Mouse (Mus musculus) midbrain, embryonic 11.5 days (tissue): ENCODE measurements around the gene Camkmt. TPM values are rescaled to one million over a fixed set of nuclear protein-coding genes. Genes with fewer than 3 reads are reported as not detected.

Source experiments
- ATAC-seq: fragments of 200-750 bp; cut with Nextera tagmentation; 2 replicates; pipeline ENCODE4 v1.8.0; 2017; ENCODE audit warnings: moderate TSS enrichment, moderate library complexity; ENCODE audit not compliant: low FRiP score
- DNase-seq: peaks from one replicate; pipeline ENCODE4 v3.0.0; 2015; ENCODE audit warnings: low spot score; ENCODE audit errors: missing footprints
- H3K27ac ChIP-seq: fragments of 300-500 bp; sonication (generic); 2 replicates; pipeline ENCODE4 v1.5.1; 2014; ENCODE audit warnings: low read depth, low read length
- H3K27me3 ChIP-seq: fragments of 300-500 bp; sonication (generic); 2 replicates; pipeline ENCODE4 v1.6.1; 2014; ENCODE audit warnings: mild to moderate bottlenecking, low read length, moderate library complexity, mixed read lengths; ENCODE audit not compliant: control insufficient read depth, insufficient read depth
- H3K36me3 ChIP-seq: fragments of 300-500 bp; sonication (generic); 2 replicates; pipeline ENCODE4 v1.6.1; 2014; ENCODE audit warnings: mild to moderate bottlenecking, low read length, moderate library complexity, mixed read lengths; ENCODE audit not compliant: control insufficient read depth, insufficient read depth
- H3K4me1 ChIP-seq: fragments of 300-500 bp; sonication (generic); 2 replicates; pipeline ENCODE4 v1.6.1; 2014; ENCODE audit warnings: low read length; ENCODE audit not compliant: control insufficient read depth, insufficient read depth
- H3K4me2 ChIP-seq: fragments of 300-500 bp; sonication (generic); 2 replicates; pipeline ENCODE4 v1.6.1; 2014; ENCODE audit warnings: mild to moderate bottlenecking, moderate library complexity
- H3K4me3 ChIP-seq: fragments of 300-500 bp; sonication (generic); 2 replicates; pipeline ENCODE4 v1.5.1; 2014; ENCODE audit warnings: low read depth, low read length
- H3K9ac ChIP-seq: fragments of 300-500 bp; sonication (generic); 2 replicates; pipeline ENCODE4 v1.6.1; 2014; ENCODE audit warnings: low read length
- H3K9me3 ChIP-seq: fragments of 300-500 bp; sonication (generic); 2 replicates; pipeline ENCODE4 v1.6.1; 2016; ENCODE audit warnings: low read length; ENCODE audit not compliant: control insufficient read depth
- WGBS: fragments of 180-500 bp; shearing (Covaris S2); extraction: QIAGEN DNeasy Blood & Tissue Kit; methylation state at CpG from one replicate; pipeline ENCODE4 v1.1.7; 2014; 5-methylcytosine and 5-hydroxymethylcytosine counted together
- polyA plus RNA-seq: library from polyadenylated mRNA; unstranded; fragments of >200 nt; fragmentation: Nextera tagmentation; extraction: Ambion mirVana; gene quantifications from 2 replicates; pipeline ENCODE4 v1.2.1, GENCODE M21; 2014

The Camkmt gene
- polyA plus RNA-seq, 1 experiment from 2014 or later = 14.9 TPM

DNA sequence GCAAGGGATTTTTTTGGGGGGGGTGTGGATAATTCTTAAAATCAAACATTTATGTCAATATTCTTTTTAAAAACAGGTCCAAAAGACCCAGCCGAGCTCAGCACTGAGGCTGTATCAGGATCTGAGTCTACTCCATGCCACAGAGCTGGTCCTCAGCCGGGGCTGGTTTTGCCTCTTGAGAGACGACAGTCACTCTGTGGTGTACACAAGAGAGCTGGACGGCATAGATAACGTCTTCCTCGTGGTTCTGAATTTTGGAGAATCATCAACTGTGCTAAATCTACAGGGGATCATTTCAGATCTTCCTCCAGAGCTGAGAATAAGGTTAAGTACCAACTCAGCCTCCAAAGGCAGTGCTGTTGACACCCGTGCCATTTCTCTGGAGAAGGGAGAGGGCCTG, 26.8 kb upstream of the Camkmt start:
- ATAC-seq (no peak), DNase-seq (no peak)
- Histone ChIP-seq H3K4me3 (no peak overlapping the region), H3K4me2 (no peak overlapping the region), H3K9ac (no peak overlapping the region), H3K36me3 (peaks cover 8% of the 10 kb centered on the region; the same call in 1 of the 2 replicates), H3K4me1 (no peaks in the 10 kb centered on the region), H3K27ac (no peak overlapping the region), H3K9me3 (no peaks in the 10 kb centered on the region), H3K27me3 (no peaks in the 10 kb centered on the region)
- 91% methylated on average over 7 of the region's 7 CpGs for WGBS

DNA sequence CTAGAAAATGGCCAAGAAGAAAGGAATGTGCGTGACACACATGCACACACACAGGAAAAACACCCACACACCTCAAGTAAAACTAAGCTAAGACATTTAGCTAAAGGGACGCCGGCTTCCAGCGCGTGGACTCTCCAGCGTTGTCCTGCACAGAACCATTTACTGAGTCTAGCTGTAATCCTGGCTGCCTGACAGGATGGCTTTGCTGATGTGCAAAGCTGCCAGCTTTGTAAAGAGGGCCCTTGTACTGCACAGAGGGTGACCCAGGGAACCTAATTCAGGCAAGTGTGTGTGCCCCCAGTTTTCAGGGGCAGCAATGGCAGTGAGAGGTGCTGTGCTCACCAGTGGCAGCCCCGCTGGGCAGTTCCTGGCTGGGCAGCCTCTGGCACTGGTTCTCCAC, 23.0 kb upstream of the Camkmt start:
- Histone ChIP-seq H3K4me1 (no peaks in the 10 kb centered on the region), H3K4me2 (no peak overlapping the region), H3K27ac (no peak overlapping the region), H3K9me3 (no peaks in the 10 kb centered on the region), H3K9ac (no peak overlapping the region), H3K4me3 (no peak overlapping the region), H3K36me3 (peaks cover 8% of the 10 kb centered on the region; the same call in 1 of the 2 replicates), H3K27me3 (no peaks in the 10 kb centered on the region)
- no peak for ATAC-seq
- WGBS = 94% methylated on average over 7 of the region's 7 CpGs
- no peak for DNase-seq

DNA sequence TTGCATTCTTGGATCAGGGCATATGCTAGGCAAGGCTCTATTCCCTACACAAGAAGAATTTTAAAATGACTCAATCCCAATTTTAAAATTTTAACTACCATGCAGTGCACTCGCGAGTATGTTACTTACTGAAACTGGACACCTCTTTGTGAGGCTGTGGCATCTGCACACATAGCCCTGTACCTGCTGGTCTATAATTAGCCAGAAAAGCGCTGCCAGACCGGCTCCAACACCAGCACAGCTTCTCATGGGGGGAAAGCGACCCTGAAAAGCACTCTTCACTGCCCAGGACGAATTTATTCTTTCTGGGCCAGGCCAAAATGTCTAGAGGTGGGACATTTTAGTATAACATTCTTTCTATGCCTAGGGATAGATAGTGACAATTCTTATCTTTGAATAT, 19.7 kb upstream of the Camkmt start:
- peaks cover 3% of the 10 kb centered on the region; the same call in 1 of the 2 replicates for H3K36me3 ChIP-seq

DNA sequence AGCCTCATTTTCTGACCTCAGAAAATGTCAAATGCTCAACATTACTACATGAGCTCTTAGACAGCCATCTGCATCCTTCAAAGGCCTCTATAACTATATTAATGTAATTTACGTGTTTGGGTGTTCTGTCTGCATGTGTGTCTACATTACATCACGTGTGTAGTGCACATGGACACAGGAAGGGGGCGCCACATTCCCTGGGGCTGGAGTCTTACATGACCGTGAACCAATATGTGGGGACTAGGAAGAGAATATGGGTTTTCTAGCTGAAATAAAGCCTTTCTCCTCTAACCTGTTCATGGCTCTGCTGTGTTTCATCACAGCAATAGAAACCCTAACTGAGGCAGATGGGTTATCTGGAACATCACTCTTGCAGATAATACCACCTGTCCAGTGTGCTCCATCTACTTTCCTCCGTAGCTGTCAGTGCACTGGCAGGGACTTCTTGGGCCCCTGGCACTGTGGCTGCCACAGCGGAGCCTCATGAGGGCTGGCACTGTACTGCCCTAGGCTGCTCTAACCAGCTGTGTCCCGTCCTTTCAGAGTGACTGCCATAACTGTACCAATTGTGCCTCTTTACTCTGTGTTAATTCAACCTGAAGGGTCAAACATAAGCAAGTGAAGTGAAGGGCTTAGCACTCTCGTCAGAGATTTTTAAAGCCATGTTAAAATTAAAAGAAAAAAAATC, 19.1 kb upstream of the Camkmt start:
- Histone ChIP-seq H3K27me3 (no peaks in the 10 kb centered on the region), H3K4me2 (no peak overlapping the region), H3K4me1 (peaks cover 5% of the 10 kb centered on the region; the same call in 1 of the 2 replicates), H3K4me3 (no peak overlapping the region), H3K36me3 (no peaks in the 10 kb centered on the region), H3K9me3 (no peaks in the 10 kb centered on the region), H3K9ac (no peak overlapping the region), H3K27ac (no peak overlapping the region)
- no peak for ATAC-seq
- WGBS = 93% methylated on average over 8 of the region's 8 CpGs
- DNase-seq = no peak

More for the DNA sequence above, 19.7 kb upstream of the Camkmt start:
- H3K9ac ChIP-seq = no peak overlapping the region
- DNase-seq (no peak), ATAC-seq (no peak)
- H3K4me3 ChIP-seq = no peak overlapping the region
- no peak overlapping the region for H3K27ac ChIP-seq
- H3K4me2 ChIP-seq = no peak overlapping the region
- H3K27me3 ChIP-seq = no peaks in the 10 kb centered on the region
- 95% methylated on average over 6 of the region's 6 CpGs for WGBS
- H3K4me1 ChIP-seq = peaks cover 5% of the 10 kb centered on the region; the same call in 1 of the 2 replicates
- H3K9me3 ChIP-seq = no peaks in the 10 kb centered on the region

DNA sequence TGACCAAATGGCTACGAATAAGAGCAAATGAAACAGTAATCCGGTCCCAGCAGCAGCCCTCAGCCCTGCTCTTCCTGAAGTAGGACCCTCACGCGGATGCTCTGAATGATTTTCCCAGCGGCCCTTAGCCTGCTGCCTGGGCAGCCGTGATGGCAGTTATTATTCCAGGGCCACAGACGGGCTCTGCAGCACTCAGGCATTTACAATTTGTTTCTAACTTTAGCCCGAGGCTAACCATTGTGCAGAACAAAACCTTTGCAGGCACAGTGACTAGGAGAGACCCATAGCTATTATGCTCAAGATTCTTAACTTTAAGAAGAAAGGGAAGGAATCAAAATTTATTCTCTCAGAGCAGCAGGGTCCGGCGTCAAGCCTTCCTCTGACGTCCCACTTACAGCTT, 18.0 kb upstream of the Camkmt start:
- H3K36me3 ChIP-seq = no peaks in the 10 kb centered on the region; the same call in 1 of the 2 replicates
- H3K4me2 ChIP-seq = no peak overlapping the region
- H3K9ac ChIP-seq = no peak overlapping the region
- no peak overlapping the region for H3K27ac ChIP-seq
- H3K4me1 ChIP-seq = peaks cover 5% of the 10 kb centered on the region; the same call in 1 of the 2 replicates
- H3K27me3 ChIP-seq = no peaks in the 10 kb centered on the region
- ATAC-seq = no peak
- H3K4me3 ChIP-seq = no peak overlapping the region
- no peaks in the 10 kb centered on the region for H3K9me3 ChIP-seq
- no peak for DNase-seq
- 48% methylated on average over 11 of the region's 11 CpGs for WGBS

DNA sequence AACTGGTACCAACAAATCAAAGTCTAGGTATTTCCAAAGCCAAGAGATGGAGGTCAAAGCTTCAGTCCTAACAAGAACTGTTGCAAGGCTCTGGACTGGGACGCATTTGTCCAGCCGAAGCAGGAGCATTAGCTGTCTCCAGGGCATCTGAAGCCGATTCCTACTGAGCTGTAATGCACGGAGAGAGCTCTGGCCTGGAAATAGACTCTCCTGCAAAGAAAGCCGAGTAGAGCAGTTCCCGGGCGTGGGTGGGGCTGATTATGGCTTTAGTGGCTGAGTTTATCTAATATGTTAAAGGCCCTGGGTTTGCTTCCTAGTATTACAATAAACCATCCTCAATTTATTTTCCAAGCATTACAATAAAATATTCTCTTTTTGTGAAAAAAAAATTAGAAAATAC, 17.1 kb upstream of the Camkmt start:
- no peak overlapping the region for H3K4me2 ChIP-seq
- H3K27ac ChIP-seq = no peak overlapping the region
- no peaks in the 10 kb centered on the region for H3K27me3 ChIP-seq
- 56% methylated on average over 7 of the region's 7 CpGs for WGBS
- H3K9ac ChIP-seq = no peak overlapping the region
- peaks cover under 1% of the 10 kb centered on the region; the same call in 1 of the 2 replicates for H3K36me3 ChIP-seq
- H3K4me3 ChIP-seq = no peak overlapping the region
- H3K9me3 ChIP-seq = no peaks in the 10 kb centered on the region
- DNase-seq (no peak), ATAC-seq (no peak)
- peaks cover 5% of the 10 kb centered on the region; the same call in 1 of the 2 replicates for H3K4me1 ChIP-seq

DNA sequence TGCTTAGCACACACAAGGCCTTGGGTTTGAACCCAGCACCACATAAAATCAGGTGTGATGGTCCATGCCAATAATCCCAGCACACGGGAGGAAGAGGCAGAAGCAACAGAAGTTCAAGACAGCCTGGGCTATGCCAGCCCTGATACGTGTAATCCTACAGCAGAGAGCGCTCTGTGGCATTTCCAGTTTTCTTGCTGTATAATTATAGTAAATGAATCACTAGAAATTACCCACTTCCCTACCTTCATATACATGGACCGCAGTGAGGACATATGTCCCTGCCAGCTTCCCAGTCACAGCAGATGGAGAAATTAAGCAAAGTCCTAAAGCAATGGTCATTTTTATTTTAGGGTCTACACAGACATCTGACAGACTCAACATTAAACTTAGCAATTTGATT, 16.3 kb upstream of the Camkmt start:
- no peak overlapping the region for H3K4me3 ChIP-seq
- peaks cover 5% of the 10 kb centered on the region; the same call in 1 of the 2 replicates for H3K4me1 ChIP-seq
- no peaks in the 10 kb centered on the region for H3K9me3 ChIP-seq
- H3K27ac ChIP-seq = no peak overlapping the region
- H3K27me3 ChIP-seq = no peaks in the 10 kb centered on the region
- no peak overlapping the region for H3K9ac ChIP-seq
- peaks cover 2% of the 10 kb centered on the region; the same call in 1 of the 2 replicates for H3K36me3 ChIP-seq
- WGBS = 96% methylated on average over 4 of the region's 4 CpGs
- no peak for DNase-seq
- no peak for ATAC-seq
- H3K4me2 ChIP-seq = no peak overlapping the region

DNA sequence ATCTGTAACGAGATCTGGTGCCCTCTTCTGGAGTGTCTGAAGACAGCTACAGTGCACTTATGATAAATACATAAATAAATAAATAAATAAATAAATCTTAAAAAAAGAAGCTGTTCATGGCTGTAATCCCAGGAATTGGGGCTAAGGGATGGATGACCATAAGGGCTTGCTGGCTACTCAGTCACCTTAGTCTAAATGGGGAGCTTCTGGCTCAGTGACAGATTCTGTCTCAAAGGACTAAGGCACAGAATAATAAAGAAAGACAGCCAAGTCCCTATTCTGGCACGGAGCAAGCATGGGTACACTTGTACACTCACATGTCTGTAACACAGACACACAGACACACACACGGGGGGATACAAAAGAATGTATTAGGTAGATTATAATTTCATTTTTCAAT, 11.1 kb upstream of the Camkmt start:
- Histone ChIP-seq H3K36me3 (peaks cover 2% of the 10 kb centered on the region; the same call in 1 of the 2 replicates), H3K27ac (no peak overlapping the region), H3K9ac (no peak overlapping the region), H3K4me1 (no peaks in the 10 kb centered on the region), H3K27me3 (no peaks in the 10 kb centered on the region), H3K9me3 (no peaks in the 10 kb centered on the region), H3K4me3 (no peak overlapping the region), H3K4me2 (no peak overlapping the region)
- 89% methylated on average over 3 of the region's 3 CpGs for WGBS
- ATAC-seq = no peak
- DNase-seq = no peak

DNA sequence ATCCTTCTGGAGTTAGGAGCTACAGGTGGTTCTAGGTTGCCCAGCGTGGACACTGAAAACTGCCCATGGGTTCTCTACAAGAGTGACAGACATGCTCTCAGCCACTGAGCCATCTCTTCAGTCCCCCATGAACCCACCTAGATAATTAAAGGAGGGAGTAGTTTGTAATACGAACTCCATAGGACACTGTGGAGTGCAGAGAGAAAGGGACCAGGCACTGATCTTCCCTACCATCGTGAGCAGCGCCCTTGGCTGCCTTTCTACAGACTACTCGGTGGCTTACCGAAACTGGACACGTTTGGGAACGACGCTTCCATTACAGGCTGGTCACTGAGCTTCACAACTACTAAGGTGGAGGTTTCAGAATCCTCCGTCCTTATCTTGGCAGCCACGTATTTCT, 9.6 kb upstream of the Camkmt start:
- DNase-seq = no peak
- Histone ChIP-seq H3K4me2 (no peak overlapping the region), H3K4me1 (no peaks in the 10 kb centered on the region), H3K4me3 (no peak overlapping the region), H3K36me3 (peaks cover 2% of the 10 kb centered on the region; the same call in 1 of the 2 replicates), H3K9me3 (no peaks in the 10 kb centered on the region), H3K27ac (no peak overlapping the region), H3K27me3 (no peaks in the 10 kb centered on the region), H3K9ac (no peak overlapping the region)
- WGBS = 93% methylated on average over 11 of the region's 11 CpGs
- no peak for ATAC-seq
